Mouse (Mus musculus) testis, adult 2 months (tissue): ENCODE data around the gene Mettl8.

Experiments
- CTCF ChIP-seq: fragments of 200-500 bp; IDR thresholded peaks from 2 replicates; pipeline ENCODE4 v1.5.1; 2012; ENCODE audit warnings: low read depth, mild to moderate bottlenecking, inconsistent platforms, low read length, moderate library complexity; ENCODE audit not compliant: control insufficient read depth, insufficient read depth, insufficient replicate concordance
- POLR2A ChIP-seq: fragments of 200-500 bp; IDR thresholded peaks from 2 replicates; pipeline ENCODE4 v1.6.1; 2012; ENCODE audit warnings: low read depth, mild to moderate bottlenecking, inconsistent platforms, low read length, moderate library complexity; ENCODE audit not compliant: control insufficient read depth

- TF ChIP-seq POLR2A (no peak), CTCF (no peak)
Observed at GRCm38 (mm10) chr2:71023986-71024385, 31.4 kb downstream of the Mettl8 start.
